Mouse (Mus musculus) v-Abl transformed pro-B cells (cell line): ENCODE results near the gene Jarid2.

Experiments
- in situ Hi-C, 2 experiments: fragments of 400-800 bp; cut with MboI; formaldehyde crosslinking; loops; one replicate each; pipeline ENCODE4 v1.15.1; 2025; ENCODE audit not compliant: unreplicated experiment in 2 of 2

Jarid2 gene

GRCm38 (mm10) chr13:44729424-44729971 is at the start of gene Jarid2:
Jarid2 (plus strand) TSS chr13:44729474.
- in situ Hi-C loops = loop anchor here (25.0 kb wide), 2 partner anchors 733 to 867 kb away; no protein-coding TSS in a partner anchor

GRCm38 (mm10) chr13:44681051-44681450 is 48.2 kb upstream of the Jarid2 start:
- in situ Hi-C loops = no loop called here

GRCm38 (mm10) chr13:44688140-44688539 is 41.1 kb upstream of the Jarid2 start:
- in situ Hi-C loops = no loop called here

- in situ Hi-C loops = no loop called here
Observed at GRCm38 (mm10) chr13:44697628-44698027, 31.6 kb upstream of the Jarid2 start.

GRCm38 (mm10) chr13:44704036-44704801 is 25.1 kb upstream of the Jarid2 start:
- in situ Hi-C loops = loop anchor here in 1 of 2 experiments (25.0 kb wide), 1 partner anchor 642 kb away; no protein-coding TSS in a partner anchor

GRCm38 (mm10) chr13:44705031-44705742 is 24.1 kb upstream of the Jarid2 start:
- in situ Hi-C loops = loop anchor here in 1 of 2 experiments (25.0 kb wide), 1 partner anchor 643 kb away; no protein-coding TSS in a partner anchor

- in situ Hi-C loops = loop anchor here in 1 of 2 experiments (25.0 kb wide), 1 partner anchor 643 kb away; no protein-coding TSS in a partner anchor
Observed at GRCm38 (mm10) chr13:44705743-44706044, 23.6 kb upstream of the Jarid2 start.

GRCm38 (mm10) chr13:44706206-44706915 is 22.9 kb upstream of the Jarid2 start:
- in situ Hi-C loops = loop anchor here in 1 of 2 experiments (25.0 kb wide), 1 partner anchor 644 kb away; no protein-coding TSS in a partner anchor

- in situ Hi-C loops = loop anchor here in 1 of 2 experiments (25.0 kb wide), 1 partner anchor 645 kb away; no protein-coding TSS in a partner anchor
Observed at GRCm38 (mm10) chr13:44707176-44707575, 22.1 kb upstream of the Jarid2 start.

GRCm38 (mm10) chr13:44708336-44709017 is 20.8 kb upstream of the Jarid2 start:
- in situ Hi-C loops = loop anchor here in 1 of 2 experiments (25.0 kb wide), 1 partner anchor 646 kb away; no protein-coding TSS in a partner anchor

GRCm38 (mm10) chr13:44709747-44710480 is 19.4 kb upstream of the Jarid2 start:
- in situ Hi-C loops = loop anchor here in 1 of 2 experiments (25.0 kb wide), 1 partner anchor 648 kb away; no protein-coding TSS in a partner anchor

- in situ Hi-C loops = loop anchor here in 1 of 2 experiments (25.0 kb wide), 1 partner anchor 649 kb away; no protein-coding TSS in a partner anchor
Observed at GRCm38 (mm10) chr13:44711062-44711461, 18.2 kb upstream of the Jarid2 start.

- in situ Hi-C loops = loop anchor here in 1 of 2 experiments (25.0 kb wide), 1 partner anchor 650 kb away; no protein-coding TSS in a partner anchor
Observed at GRCm38 (mm10) chr13:44711882-44712281, 17.4 kb upstream of the Jarid2 start.

- in situ Hi-C loops = loop anchor here in 1 of 2 experiments (25.0 kb wide), 1 partner anchor 653 kb away; no protein-coding TSS in a partner anchor
Observed at GRCm38 (mm10) chr13:44715187-44715885, 13.9 kb upstream of the Jarid2 start.

GRCm38 (mm10) chr13:44717838-44718237 is 11.4 kb upstream of the Jarid2 start:
- in situ Hi-C loops = loop anchor here in 1 of 2 experiments (25.0 kb wide), 1 partner anchor 656 kb away; no protein-coding TSS in a partner anchor

- in situ Hi-C loops = loop anchor here in 1 of 2 experiments (25.0 kb wide), 1 partner anchor 656 kb away; no protein-coding TSS in a partner anchor
Observed at GRCm38 (mm10) chr13:44718465-44718864, 10.8 kb upstream of the Jarid2 start.

GRCm38 (mm10) chr13:44720094-44720493 is 9.2 kb upstream of the Jarid2 start:
- in situ Hi-C loops = loop anchor here in 1 of 2 experiments (25.0 kb wide), 1 partner anchor 658 kb away; no protein-coding TSS in a partner anchor
